Mouse (Mus musculus) heart, postnatal 0 days (tissue): ENCODE measurements at regions not wholly inside any gene's neighbourhood (a gene's known extent, or its start where the extent isn't known, plus 50 kb on each side); places are given as distances from the start of the nearest gene placed in this dataset.
A peak's percentile ranks its signal among the peaks of the same experiment; 100 is the strongest.

ENCODE experiments used
- ATAC-seq: fragments of 200-750 bp; cut with Nextera tagmentation; 2 replicates; pipeline ENCODE4 v1.8.0; 2017; ENCODE audit warnings: low read depth, moderate number of reproducible peaks, moderate library complexity; ENCODE audit not compliant: insufficient read depth
- DNase-seq: peaks from one replicate; pipeline ENCODE4 v3.0.0-alpha.2; 2016; ENCODE audit warnings: low spot score
- H3K27ac ChIP-seq: fragments of 300-500 bp; sonication (generic); 2 replicates; pipeline ENCODE4 v1.5.1; 2014; ENCODE audit warnings: low read depth, mild to moderate bottlenecking
- H3K27me3 ChIP-seq: fragments of 300-500 bp; sonication (generic); 2 replicates; pipeline ENCODE4 v1.6.1; 2014; ENCODE audit warnings: low read length, mixed read lengths; ENCODE audit not compliant: control insufficient read depth, insufficient read depth
- H3K36me3 ChIP-seq: fragments of 300-500 bp; sonication (generic); replicated peaks from 2 replicates; pipeline ENCODE4 v1.6.1; 2014; ENCODE audit warnings: low read length, mixed read lengths; ENCODE audit not compliant: control insufficient read depth, insufficient read depth
- H3K4me1 ChIP-seq: fragments of 300-500 bp; sonication (generic); 2 replicates; pipeline ENCODE4 v1.6.1; 2014; ENCODE audit warnings: antibody characterized with exemption; ENCODE audit not compliant: control insufficient read depth, insufficient read depth
- H3K4me2 ChIP-seq: fragments of 300-500 bp; sonication (generic); 2 replicates; pipeline ENCODE4 v1.6.1; 2014; ENCODE audit warnings: low read depth, mild to moderate bottlenecking, low read length, moderate library complexity
- H3K4me3 ChIP-seq: fragments of 300-500 bp; sonication (generic); 2 replicates; pipeline ENCODE4 v1.5.1; 2014; ENCODE audit warnings: low read depth, low read length
- H3K9ac ChIP-seq: fragments of 300-500 bp; sonication (generic); replicated peaks from 2 replicates; pipeline ENCODE4 v1.6.1; 2014; ENCODE audit warnings: low read depth, low read length, mixed read lengths
- H3K9me3 ChIP-seq: fragments of 300-500 bp; sonication (generic); replicated peaks from 2 replicates; pipeline ENCODE4 v1.6.1; 2016; ENCODE audit warnings: low read length; ENCODE audit not compliant: control insufficient read depth
- CTCF ChIP-seq: IDR thresholded peaks from 2 replicates; pipeline ENCODE4 v1.5.1; 2016; ENCODE audit warnings: antibody characterized with exemption, control low read depth, low read depth
- EP300 ChIP-seq: IDR thresholded peaks from 2 replicates; pipeline ENCODE4 v1.6.1; 2016; ENCODE audit warnings: antibody characterized with exemption, low read depth
- WGBS: fragments of 180-500 bp; shearing (Covaris S2); extraction: QIAGEN DNeasy Blood & Tissue Kit; methylation state at CpG from one replicate; pipeline ENCODE4 v1.1.7; 2014; 5-methylcytosine and 5-hydroxymethylcytosine counted together

GRCm38 (mm10) chr3:128636960-128637755 lies 562.5 kb upstream of the Pitx2 start:
- Histone ChIP-seq H3K27me3 (no peaks in the 10 kb centered on the region), H3K36me3 (no peaks in the 10 kb centered on the region), H3K27ac (no peak overlapping the region), H3K9me3 (no peaks in the 10 kb centered on the region), H3K4me3 (no peak overlapping the region), H3K9ac (no peak overlapping the region), H3K4me1 (no peaks in the 10 kb centered on the region), H3K4me2 (no peak overlapping the region)
- DNase-seq (no peak), ATAC-seq (no peak)
- TF ChIP-seq EP300 (no peak), CTCF (no peak)
- 76% methylated on average over 18 of the region's 18 CpGs for WGBS

GRCm38 (mm10) chr3:128627696-128628095 lies 572.0 kb upstream of the Pitx2 start:
- no peak for TF ChIP-seq CTCF
- no peak for TF ChIP-seq EP300
- Histone ChIP-seq H3K9ac (no peak overlapping the region), H3K9me3 (no peaks in the 10 kb centered on the region), H3K36me3 (no peaks in the 10 kb centered on the region), H3K27me3 (no peaks in the 10 kb centered on the region), H3K4me1 (no peaks in the 10 kb centered on the region), H3K4me2 (no peak overlapping the region), H3K4me3 (no peak overlapping the region), H3K27ac (no peak overlapping the region)
- no peak for ATAC-seq
- WGBS, result 93% methylated on average over 1 of the region's 1 CpGs
- no peak for DNase-seq

GRCm38 (mm10) chr3:128616675-128617074 lies 583.0 kb upstream of the Pitx2 start:
- DNase-seq, result no peak
- Histone ChIP-seq H3K36me3 (no peaks in the 10 kb centered on the region), H3K4me3 (no peak overlapping the region), H3K27me3 (no peaks in the 10 kb centered on the region), H3K9me3 (no peaks in the 10 kb centered on the region), H3K4me1 (no peaks in the 10 kb centered on the region), H3K9ac (no peak overlapping the region), H3K27ac (no peak overlapping the region), H3K4me2 (no peak overlapping the region)
- TF ChIP-seq CTCF (no peak), EP300 (no peak)
- no peak for ATAC-seq
- WGBS, result 71% methylated on average over 6 of the region's 6 CpGs

GRCm38 (mm10) chr3:128613657-128614056 lies 586.0 kb upstream of the Pitx2 start:
- 86% methylated on average over 9 of the region's 9 CpGs for WGBS
- Histone ChIP-seq H3K9me3 (no peaks in the 10 kb centered on the region), H3K9ac (no peak overlapping the region), H3K4me3 (no peak overlapping the region), H3K4me2 (no peak overlapping the region), H3K36me3 (no peaks in the 10 kb centered on the region), H3K4me1 (no peaks in the 10 kb centered on the region), H3K27me3 (no peaks in the 10 kb centered on the region), H3K27ac (no peak overlapping the region)
- TF ChIP-seq EP300, result no peak
- no peak for TF ChIP-seq CTCF
- DNase-seq, result no peak
- ATAC-seq, result no peak

GRCm38 (mm10) chr3:128610731-128611130 lies 588.9 kb upstream of the Pitx2 start:
- DNase-seq (no peak), ATAC-seq (no peak)
- H3K9ac ChIP-seq, result no peak overlapping the region
- H3K27me3 ChIP-seq, result no peaks in the 10 kb centered on the region
- H3K4me3 ChIP-seq, result no peak overlapping the region
- H3K4me2 ChIP-seq, result no peak overlapping the region
- TF ChIP-seq CTCF (no peak), EP300 (no peak)
- H3K27ac ChIP-seq, result no peak overlapping the region
- H3K4me1 ChIP-seq, result no peaks in the 10 kb centered on the region
- no peaks in the 10 kb centered on the region for H3K9me3 ChIP-seq
- 64% methylated on average over 6 of the region's 6 CpGs for WGBS
- no peaks in the 10 kb centered on the region for H3K36me3 ChIP-seq

GRCm38 (mm10) chr3:128608694-128609093 lies 591.0 kb upstream of the Pitx2 start:
- peak; percentile 60 for DNase-seq
- no peak overlapping the region for H3K4me2 ChIP-seq
- WGBS, result 28% methylated on average over 3 of the region's 3 CpGs

More at GRCm38 (mm10) chr3:128608694-128609093, 591.0 kb upstream of the Pitx2 start:
- Histone ChIP-seq H3K9me3 (no peaks in the 10 kb centered on the region), H3K9ac (no peak overlapping the region), H3K27me3 (no peaks in the 10 kb centered on the region), H3K4me3 (no peak overlapping the region), H3K4me1 (no peaks in the 10 kb centered on the region), H3K36me3 (no peaks in the 10 kb centered on the region), H3K27ac (no peak overlapping the region)
- peak; percentile 67; the same call in 1 of the 2 replicates for ATAC-seq
- no peak for TF ChIP-seq EP300
